Mouse (Mus musculus) right cerebral cortex, postnatal 25 days (tissue): ENCODE data around the gene Gsn.

Experiments
- DNase-seq: peaks from one replicate; pipeline ENCODE4 v3.0.0; 2022

Gsn gene

DNA sequence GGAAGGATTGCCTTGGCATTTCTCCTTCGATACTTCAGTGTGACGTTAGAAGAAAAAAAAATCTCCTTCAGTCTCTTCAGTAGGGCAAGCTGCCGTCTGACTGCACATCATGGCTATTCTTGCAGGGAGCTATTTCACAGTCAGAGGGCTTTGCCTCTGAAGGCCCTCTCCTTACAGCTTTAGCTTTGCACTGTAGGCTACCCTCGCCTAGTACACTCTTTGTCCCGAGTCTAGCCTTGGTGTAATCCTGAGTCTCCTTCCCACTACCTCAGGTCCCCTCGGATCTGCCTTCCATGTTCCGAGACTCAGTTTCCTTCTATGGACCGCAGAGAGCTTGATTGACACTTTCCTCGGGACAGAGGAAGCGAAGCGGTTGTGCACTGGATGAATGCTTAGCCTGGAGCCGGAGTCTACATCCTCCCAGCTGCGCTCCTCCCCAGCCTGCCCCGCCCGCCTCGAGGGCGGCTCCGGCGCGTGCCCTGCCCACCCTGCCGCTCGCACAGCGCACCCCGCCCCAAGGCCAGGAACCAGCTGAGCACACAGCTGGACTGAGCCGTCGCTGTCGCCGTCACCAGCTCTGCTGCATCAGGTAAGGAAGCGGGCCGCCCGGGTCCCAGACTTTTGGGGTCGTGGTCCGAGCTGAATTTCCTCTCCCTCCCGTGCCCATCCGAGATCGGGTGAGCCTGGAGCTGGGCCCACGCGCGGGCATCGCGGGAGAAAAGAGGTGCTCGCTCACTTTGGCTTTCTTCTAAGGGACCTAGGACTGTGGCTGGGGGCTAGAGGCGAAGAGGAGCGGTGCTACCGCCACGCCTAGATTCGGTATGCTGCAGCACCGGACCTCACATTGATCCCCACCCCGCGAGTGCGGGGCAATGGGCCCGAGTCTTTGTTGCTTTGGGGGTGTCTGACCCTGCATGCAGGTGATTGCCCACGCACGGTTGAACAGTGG is at the start of gene Gsn:
TSS of gene Gsn (plus strand) at position 496 of the 949 bp plus-strand sequence.
- DNase-seq, result peak; percentile 55

DNA sequence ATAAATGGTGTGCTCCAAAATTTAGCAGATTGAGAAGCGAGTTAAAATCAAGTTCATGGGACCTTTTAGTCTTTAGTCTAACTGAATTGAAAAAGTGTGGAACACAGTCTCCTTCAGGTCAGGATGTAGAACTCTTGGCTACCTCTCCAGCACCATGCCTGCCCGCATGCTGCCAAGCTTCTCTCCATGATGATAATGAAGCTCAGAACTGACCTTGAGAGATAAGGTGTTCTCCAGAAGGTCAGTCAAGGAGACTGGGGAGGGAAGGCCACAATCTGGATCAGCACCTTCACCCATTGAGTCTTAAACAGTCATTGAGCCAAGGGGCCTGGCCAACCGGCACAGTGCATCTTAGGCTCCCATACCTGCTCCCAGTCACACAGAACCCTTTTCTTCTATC is 49.4 kb upstream of the Gsn start:
- no peak for DNase-seq

GRCm38 (mm10) chr2:35208054-35208453 is 48.1 kb upstream of the Gsn start:
- DNase-seq, result no peak

DNA sequence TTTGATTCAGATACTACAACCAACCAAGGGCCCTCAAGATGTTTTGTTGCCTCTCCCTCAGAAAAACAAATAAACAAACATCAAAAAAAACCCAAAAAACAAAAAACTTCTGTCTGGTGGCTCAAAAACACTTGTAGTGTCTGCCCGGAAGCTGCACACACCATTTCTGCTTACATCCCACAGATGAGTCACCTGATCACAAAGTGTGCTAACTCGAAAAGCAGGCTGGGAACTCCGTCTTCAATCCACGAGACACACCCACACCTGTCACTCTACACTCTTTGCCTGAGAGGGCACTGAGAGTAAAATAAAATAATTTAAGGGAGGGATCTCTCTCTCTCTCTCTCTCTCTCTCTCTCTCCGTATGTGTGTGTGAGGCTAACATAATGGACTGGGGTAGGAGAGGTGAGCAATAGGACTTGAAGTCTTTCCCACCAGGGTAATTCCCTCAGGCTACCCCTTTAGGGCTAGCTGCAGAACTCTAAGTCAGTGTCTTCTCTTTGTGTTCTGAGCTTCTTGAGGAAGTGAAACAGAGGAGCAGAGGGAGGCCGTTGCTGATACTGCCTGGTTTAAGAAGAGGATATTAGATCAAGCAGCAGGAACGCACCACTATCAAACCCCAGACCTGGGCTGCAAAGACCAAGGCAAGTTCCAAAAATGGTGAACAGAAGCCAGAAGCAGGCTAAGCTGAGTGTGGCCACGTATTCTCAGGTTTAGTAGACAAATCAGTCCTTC is 47.1 kb upstream of the Gsn start:
- DNase-seq, result no peak

- DNase-seq, result no peak
These were observed 44.5 kb upstream of the Gsn start for GRCm38 (mm10) chr2:35211681-35212080.

- DNase-seq, result no peak
These were observed 42.8 kb upstream of the Gsn start for GRCm38 (mm10) chr2:35213345-35213910.

DNA sequence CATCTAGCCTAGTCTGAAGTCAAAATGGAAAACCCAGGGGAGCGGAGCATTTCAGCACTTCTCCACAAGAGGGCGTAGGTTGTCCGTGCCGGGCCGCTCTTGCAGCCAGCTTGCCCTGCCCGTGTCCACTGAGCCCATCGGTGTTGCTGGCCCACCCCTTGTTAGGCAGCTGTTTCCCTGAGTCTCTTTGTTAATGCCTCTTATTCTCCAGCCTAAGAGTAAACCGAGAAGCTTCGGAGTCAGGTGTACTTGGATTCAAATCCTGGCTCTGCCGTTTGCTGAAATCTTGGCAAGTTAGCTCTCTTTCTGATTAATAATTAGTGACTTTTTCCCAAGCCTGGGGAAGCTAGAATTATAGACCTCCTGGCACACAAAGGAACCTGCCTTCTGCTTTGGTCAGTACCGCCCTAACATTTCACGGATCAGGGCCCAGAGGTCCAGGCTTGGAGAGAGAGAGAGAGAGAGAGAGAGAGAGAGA is 41.3 kb upstream of the Gsn start:
- peak; percentile 77 for DNase-seq

- DNase-seq, result no peak
These were observed 40.8 kb upstream of the Gsn start for GRCm38 (mm10) chr2:35215363-35215762.

GRCm38 (mm10) chr2:35216701-35217100 is 39.5 kb upstream of the Gsn start:
- no peak for DNase-seq

- no peak for DNase-seq
These were observed 37.4 kb upstream of the Gsn start for GRCm38 (mm10) chr2:35218736-35219135.

DNA sequence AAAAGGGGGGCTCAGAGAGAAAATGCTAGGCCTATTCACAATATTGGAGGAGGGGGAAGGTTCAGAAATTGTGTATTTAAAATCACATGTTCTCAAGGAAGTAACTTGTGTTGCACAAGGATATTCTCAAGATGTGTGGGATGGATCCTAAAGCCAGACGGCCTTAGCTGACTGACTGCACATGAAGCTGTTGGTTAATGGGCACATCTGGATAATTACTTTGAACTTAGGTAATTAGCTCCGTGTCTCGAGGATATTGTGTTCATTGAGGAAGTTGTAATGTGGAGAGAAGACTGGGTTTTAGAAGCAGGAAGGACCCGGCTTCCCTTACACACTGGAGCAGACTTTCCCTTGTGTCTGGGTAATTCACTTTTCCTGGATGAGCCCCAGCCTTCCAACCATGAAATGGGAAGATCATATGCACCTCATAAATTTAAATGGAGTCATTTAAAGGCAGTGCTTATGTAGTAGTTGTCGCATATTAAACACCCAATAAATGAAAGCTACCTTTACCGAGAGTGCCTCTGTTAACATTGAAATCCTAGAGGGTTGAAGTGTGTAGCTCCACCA is 33.3 kb upstream of the Gsn start:
- DNase-seq, result no peak

DNA sequence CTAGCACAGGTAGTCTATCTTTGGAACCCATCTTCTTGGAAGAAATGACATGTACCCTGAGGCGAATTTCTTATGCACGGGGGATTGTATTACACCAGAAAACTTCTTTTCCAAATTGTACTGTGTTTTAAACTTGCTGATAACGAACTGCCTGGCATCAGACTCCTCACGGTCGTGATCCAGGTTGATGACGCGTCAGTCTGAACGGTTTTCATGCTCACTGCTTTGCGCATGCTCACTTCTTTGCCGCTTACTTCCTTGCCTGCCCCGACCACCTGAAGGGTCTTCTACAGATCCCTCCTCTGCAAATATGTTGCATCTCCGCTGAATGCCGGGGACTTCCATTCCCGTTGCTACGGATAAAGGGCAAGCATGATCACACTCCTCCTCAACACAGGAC is 31.9 kb upstream of the Gsn start:
- no peak for DNase-seq

DNA sequence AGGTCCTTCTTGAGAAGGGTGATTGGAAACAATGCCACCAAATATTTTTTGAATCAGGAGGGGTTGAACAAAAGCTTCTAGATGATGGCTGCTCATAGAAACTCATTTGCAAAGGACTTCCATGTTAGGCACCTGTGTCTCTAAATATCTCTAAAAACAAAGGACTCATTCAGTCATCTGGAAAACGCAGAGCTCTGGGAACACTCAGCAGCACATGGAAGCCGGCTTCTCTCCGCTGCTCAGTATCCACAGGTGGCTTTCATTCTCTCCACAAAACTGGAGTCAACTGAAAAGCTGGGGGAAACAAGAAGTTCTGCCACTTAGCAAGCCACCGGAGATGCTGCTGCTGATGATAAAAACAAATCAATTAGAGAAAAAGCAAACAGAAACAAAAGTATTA is 28.0 kb upstream of the Gsn start:
- no peak for DNase-seq

GRCm38 (mm10) chr2:35230215-35230614 is 26.0 kb upstream of the Gsn start:
- no peak for DNase-seq

DNA sequence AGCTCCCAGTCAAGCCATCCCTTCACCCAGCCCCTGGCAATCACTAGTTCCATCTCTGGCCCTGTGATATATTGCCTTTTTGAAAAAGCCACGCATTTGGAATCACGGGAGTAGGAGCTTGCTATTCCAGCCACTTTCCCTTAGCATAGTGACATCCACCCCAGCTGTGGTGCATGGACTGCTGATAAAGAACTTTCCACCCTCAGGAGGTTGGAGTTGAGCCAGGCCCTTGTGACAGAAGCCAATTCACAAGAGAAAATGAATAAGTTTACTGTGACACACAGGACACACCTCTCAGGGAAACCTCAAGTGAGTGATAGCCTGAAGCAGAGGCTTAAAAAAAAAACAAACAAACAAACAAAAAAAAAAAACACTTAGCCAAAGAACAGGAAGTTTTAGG is 24.3 kb upstream of the Gsn start:
- DNase-seq, result no peak

DNA sequence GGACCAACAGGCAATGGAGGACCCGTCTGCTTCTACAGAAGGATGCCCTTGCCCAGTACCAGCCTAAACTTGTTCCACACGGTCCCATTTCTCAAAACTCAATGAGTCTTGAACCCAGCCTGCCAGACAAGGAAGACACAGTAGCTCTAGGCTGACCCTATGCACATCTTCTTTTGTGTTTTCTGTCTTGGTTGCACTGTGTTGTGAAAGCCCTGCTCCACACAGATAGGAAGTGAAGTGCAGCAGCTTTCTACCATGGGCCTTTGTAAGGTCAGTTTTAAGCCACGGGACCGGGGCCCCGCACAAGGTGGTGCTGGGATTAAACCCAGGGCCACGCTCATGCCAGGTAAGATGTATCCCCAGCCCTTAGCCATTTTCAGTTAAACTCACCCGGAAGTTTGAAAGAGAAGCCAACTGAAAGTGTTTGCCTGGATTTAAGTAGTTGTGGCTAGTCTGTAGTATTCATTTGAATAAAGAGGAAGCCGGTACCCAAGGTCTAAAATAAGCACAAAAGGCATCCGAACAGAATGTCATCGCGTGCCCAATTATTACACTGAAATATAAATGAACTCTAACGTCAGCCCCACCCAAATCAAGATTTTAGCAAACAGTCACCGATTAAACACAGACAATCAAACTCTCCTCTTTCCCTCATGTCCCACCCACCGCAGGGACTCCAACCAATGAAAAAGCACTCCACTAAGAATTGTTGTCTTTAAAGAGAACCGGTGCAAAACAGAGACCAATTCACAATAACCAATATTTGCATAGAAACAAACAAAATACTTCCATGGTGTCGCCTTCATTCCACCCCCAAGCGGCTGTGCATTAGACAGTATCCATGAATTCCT is 23.4 kb upstream of the Gsn start:
- no peak for DNase-seq

- no peak for DNase-seq
These were observed 22.3 kb upstream of the Gsn start for GRCm38 (mm10) chr2:35233898-35234297.

- no peak for DNase-seq
These were observed 21.2 kb upstream of the Gsn start for GRCm38 (mm10) chr2:35235021-35235420.

DNA sequence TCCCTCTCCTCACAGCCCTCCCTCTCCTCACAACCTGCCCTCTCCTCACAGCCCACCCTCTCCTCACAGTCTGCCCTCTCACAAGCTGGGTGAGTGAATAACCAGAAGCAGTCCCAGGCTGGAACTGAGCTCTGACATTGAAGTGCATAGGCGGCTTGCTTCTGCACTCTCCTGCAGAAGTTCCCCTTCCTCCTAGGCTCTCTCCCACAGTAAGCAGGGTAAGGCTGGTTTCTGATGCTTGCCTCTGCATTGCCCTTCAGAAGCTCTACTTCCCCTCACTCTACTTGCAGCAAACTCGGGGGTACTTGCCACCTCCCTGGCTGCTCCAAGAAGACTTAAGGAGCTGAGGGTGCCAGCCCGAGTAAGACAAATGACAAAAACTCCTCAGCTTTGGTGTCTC is 11.9 kb upstream of the Gsn start:
- no peak for DNase-seq

DNA sequence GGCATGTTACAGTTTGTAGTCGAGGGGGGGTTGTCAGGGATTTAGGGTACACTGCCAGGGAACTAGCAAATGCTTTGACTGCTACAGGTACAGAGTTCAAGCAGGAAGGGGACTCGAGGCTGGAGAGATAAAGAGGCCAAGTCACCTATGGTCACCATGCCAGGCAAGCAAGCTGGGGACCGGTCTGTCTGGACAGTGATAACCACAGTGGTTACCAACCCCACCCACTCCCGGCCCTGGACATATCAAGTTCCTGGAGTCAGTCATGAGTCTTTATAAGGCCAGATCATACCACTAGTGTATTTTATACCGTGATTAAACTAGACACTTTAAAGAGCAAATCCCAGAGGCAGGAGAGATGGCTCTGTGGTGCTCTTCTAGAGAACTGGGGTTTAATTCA is 8.4 kb upstream of the Gsn start:
- no peak for DNase-seq

GRCm38 (mm10) chr2:35252733-35253132 is 3.4 kb upstream of the Gsn start:
- DNase-seq, result no peak

GRCm38 (mm10) chr2:35253751-35254150 is 2.4 kb upstream of the Gsn start:
- no peak for DNase-seq
